Mouse (Mus musculus): ENCODE data around the gene AI182371. TPM values are rescaled to one million over a fixed set of nuclear protein-coding genes. Genes with fewer than 3 reads are reported as not detected.
A peak's percentile ranks its signal among the peaks of the same experiment; 100 is the strongest.

Gene AI182371
- polyA plus RNA-seq, 2 experiments: 0.98 TPM; not detected in 1

GRCm38 (mm10) chr2:35131991-35132661, 30.8 kb upstream of the AI182371 start:
- peak overlapping the region; percentile 58 for H3K9ac ChIP-seq (ENCODE audit: low read depth, low read length, severe bottlenecking)
- peaks cover 9% of the 10 kb centered on the region for H3K4me1 ChIP-seq (ENCODE audit: control insufficient read depth, insufficient read depth, low read length)
- H3K27me3 ChIP-seq (ENCODE audit: control insufficient read depth, insufficient read depth, low read length): no peaks in the 10 kb centered on the region
- peaks cover 26% of the 10 kb centered on the region for H3K36me3 ChIP-seq (ENCODE audit: control insufficient read depth, insufficient read depth, low read length)
- H3K27ac ChIP-seq (replicated peaks; ENCODE audit: low read depth, low read length): peak overlapping the region; percentile 84
- no peaks in the 10 kb centered on the region for H3K9me3 ChIP-seq (ENCODE audit: control insufficient read depth, low read length)
- DNase-seq (ENCODE audit: low spot score) (peak; percentile 99), ATAC-seq (ENCODE audit: low FRiP score, low read depth) (peak; percentile 98)
- H3K4me2 ChIP-seq (replicated peaks; ENCODE audit: low read depth, low read length, severe bottlenecking): peak overlapping the region; percentile 78
- 1% methylated on average over 21 of the region's 21 CpGs for WGBS
- H3K4me3 ChIP-seq (replicated peaks; ENCODE audit: low read length): peak overlapping the region; percentile 39
- TF ChIP-seq POLR2A (IDR thresholded peaks at IDR 0.05; ENCODE audit: borderline replicate concordance, extremely low read depth, insufficient read depth, insufficient read length): 0 out of 2 replicates have a peak, but pooled peaks have one; percentile 13

GRCm38 (mm10) chr2:35131491-35131890, 30.1 kb upstream of the AI182371 start:
- Histone ChIP-seq H3K27me3 (ENCODE audit: control insufficient read depth, insufficient read depth, low read length) (no peaks in the 10 kb centered on the region), H3K4me2 (replicated peaks; ENCODE audit: low read depth, low read length, severe bottlenecking) (peak overlapping the region; percentile 78), H3K4me3 (replicated peaks; ENCODE audit: low read length) (peak overlapping the region; percentile 39), H3K4me1 (ENCODE audit: control insufficient read depth, insufficient read depth, low read length) (peaks cover 9% of the 10 kb centered on the region), H3K36me3 (ENCODE audit: control insufficient read depth, insufficient read depth, low read length) (peaks cover 20% of the 10 kb centered on the region), H3K9ac (ENCODE audit: low read depth, low read length, severe bottlenecking) (peak overlapping the region; percentile 58; the same call in 1 of the 2 replicates), H3K9me3 (ENCODE audit: control insufficient read depth, low read length) (no peaks in the 10 kb centered on the region), H3K27ac (replicated peaks; ENCODE audit: low read depth, low read length) (peak overlapping the region; percentile 84; the same call in 1 of the 2 replicates)
- no peak for DNase-seq (ENCODE audit: low spot score)
- no peak for ATAC-seq (ENCODE audit: low FRiP score, low read depth)
- no peak for TF ChIP-seq POLR2A (IDR thresholded peaks at IDR 0.05; ENCODE audit: borderline replicate concordance, extremely low read depth, insufficient read depth, insufficient read length)

- DNase-seq (ENCODE audit: low spot score): no peak
- Histone ChIP-seq H3K36me3 (ENCODE audit: control insufficient read depth, insufficient read depth, low read length) (peaks cover 31% of the 10 kb centered on the region), H3K9ac (ENCODE audit: low read depth, low read length, severe bottlenecking) (no peak overlapping the region), H3K27ac (replicated peaks; ENCODE audit: low read depth, low read length) (no peak overlapping the region), H3K9me3 (ENCODE audit: control insufficient read depth, low read length) (no peaks in the 10 kb centered on the region), H3K27me3 (ENCODE audit: control insufficient read depth, insufficient read depth, low read length) (no peaks in the 10 kb centered on the region), H3K4me3 (replicated peaks; ENCODE audit: low read length) (no peak overlapping the region), H3K4me2 (replicated peaks; ENCODE audit: low read depth, low read length, severe bottlenecking) (no peak overlapping the region), H3K4me1 (ENCODE audit: control insufficient read depth, insufficient read depth, low read length) (no peaks in the 10 kb centered on the region)
- 74% methylated on average over 7 of the region's 7 CpGs for WGBS
- ATAC-seq (ENCODE audit: low FRiP score, low read depth): no peak
- no peak for TF ChIP-seq POLR2A (IDR thresholded peaks at IDR 0.05; ENCODE audit: borderline replicate concordance, extremely low read depth, insufficient read depth, insufficient read length)
These were observed 23.4 kb upstream of the AI182371 start for GRCm38 (mm10) chr2:35124716-35125115.

- DNase-seq (ENCODE audit: low spot score): no peak
- no peak for TF ChIP-seq POLR2A (IDR thresholded peaks at IDR 0.05; ENCODE audit: borderline replicate concordance, extremely low read depth, insufficient read depth, insufficient read length)
- H3K4me2 ChIP-seq (replicated peaks; ENCODE audit: low read depth, low read length, severe bottlenecking): no peak overlapping the region
- no peak overlapping the region for H3K27ac ChIP-seq (replicated peaks; ENCODE audit: low read depth, low read length)
- H3K36me3 ChIP-seq (ENCODE audit: control insufficient read depth, insufficient read depth, low read length): peaks cover 4% of the 10 kb centered on the region; the same call in 1 of the 2 replicates
- ATAC-seq (ENCODE audit: low FRiP score, low read depth): no peak
- no peak overlapping the region for H3K4me3 ChIP-seq (replicated peaks; ENCODE audit: low read length)
- no peaks in the 10 kb centered on the region for H3K27me3 ChIP-seq (ENCODE audit: control insufficient read depth, insufficient read depth, low read length)
- no peaks in the 10 kb centered on the region for H3K9me3 ChIP-seq (ENCODE audit: control insufficient read depth, low read length)
- H3K4me1 ChIP-seq (ENCODE audit: control insufficient read depth, insufficient read depth, low read length): no peaks in the 10 kb centered on the region
- 80% methylated on average over 2 of the region's 2 CpGs for WGBS
- no peak overlapping the region for H3K9ac ChIP-seq (ENCODE audit: low read depth, low read length, severe bottlenecking)
These were observed 9.2 kb upstream of the AI182371 start for GRCm38 (mm10) chr2:35110521-35110920.

- Histone ChIP-seq H3K9ac (ENCODE audit: low read depth, low read length, severe bottlenecking) (peak overlapping the region; percentile 55), H3K36me3 (ENCODE audit: control insufficient read depth, insufficient read depth, low read length) (no peaks in the 10 kb centered on the region), H3K27ac (replicated peaks; ENCODE audit: low read depth, low read length) (peak overlapping the region; percentile 52; the same call in 1 of the 2 replicates), H3K4me2 (replicated peaks; ENCODE audit: low read depth, low read length, severe bottlenecking) (peak overlapping the region; percentile 63), H3K4me1 (ENCODE audit: control insufficient read depth, insufficient read depth, low read length) (no peaks in the 10 kb centered on the region), H3K27me3 (ENCODE audit: control insufficient read depth, insufficient read depth, low read length) (no peaks in the 10 kb centered on the region), H3K4me3 (replicated peaks; ENCODE audit: low read length) (peak overlapping the region; percentile 61), H3K9me3 (ENCODE audit: control insufficient read depth, low read length) (no peaks in the 10 kb centered on the region)
- ATAC-seq (ENCODE audit: low FRiP score, low read depth): no peak; the same call in 1 of the 2 replicates
- TF ChIP-seq POLR2A (IDR thresholded peaks at IDR 0.05; ENCODE audit: borderline replicate concordance, extremely low read depth, insufficient read depth, insufficient read length): no peak
- no peak for DNase-seq (ENCODE audit: low spot score)
- WGBS: 2% methylated on average over 13 of the region's 13 CpGs
These were observed 8.6 kb upstream of the AI182371 start for GRCm38 (mm10) chr2:35109924-35110304.

Measured in limb, embryonic 14.5 days (tissue).